Mouse (Mus musculus) small intestine, adult 2 months (tissue): ENCODE measurements around the gene Insm1. TPM values are rescaled to one million over a fixed set of nuclear protein-coding genes. Genes with fewer than 3 reads are reported as not detected.

ENCODE experiments used
- H3K27ac ChIP-seq: fragments of 200-500 bp; 2 replicates; pipeline ENCODE4 v1.5.1; 2012; ENCODE audit warnings: low read depth, low read length, control low read depth, inconsistent platforms; ENCODE audit not compliant: insufficient read depth
- H3K27me3 ChIP-seq: fragments of 200-500 bp; 2 replicates; pipeline ENCODE4 v1.6.1; 2012; ENCODE audit warnings: mild to moderate bottlenecking, moderate library complexity, low read length, inconsistent platforms; ENCODE audit not compliant: control insufficient read depth, insufficient read depth
- H3K36me3 ChIP-seq: fragments of 200-500 bp; 2 replicates; pipeline ENCODE4 v1.6.1; 2012; ENCODE audit warnings: mild to moderate bottlenecking, low read length, control low read depth, inconsistent platforms; ENCODE audit not compliant: control insufficient read depth, insufficient read depth
- H3K4me1 ChIP-seq: fragments of 200-500 bp; 2 replicates; pipeline ENCODE4 v1.6.1; 2012; ENCODE audit warnings: low read length, inconsistent platforms, mixed read lengths; ENCODE audit not compliant: control insufficient read depth, insufficient read depth, insufficient read length
- H3K4me3 ChIP-seq: fragments of 200-500 bp; 2 replicates; pipeline ENCODE4 v1.5.1; 2012; ENCODE audit warnings: low read depth, mild to moderate bottlenecking, control low read depth, inconsistent platforms, low read length, moderate library complexity
- CTCF ChIP-seq: fragments of 200-500 bp; IDR thresholded peaks from 2 replicates; pipeline ENCODE4 v1.5.1; 2012; ENCODE audit warnings: low read depth, mild to moderate bottlenecking, control low read depth, inconsistent platforms, low read length, moderate library complexity, mixed read lengths; ENCODE audit not compliant: insufficient replicate concordance, insufficient read length; ENCODE audit errors: extremely low read depth
- POLR2A ChIP-seq: fragments of 200-500 bp; IDR thresholded peaks from 2 replicates; pipeline ENCODE4 v1.6.1; 2012; ENCODE audit warnings: low read depth, mild to moderate bottlenecking, control low read depth, inconsistent platforms, low read length, moderate library complexity
- WGBS: fragments of 180-500 bp; shearing (Covaris S2); methylation state at CpG from one replicate; pipeline ENCODE4 v1.1.7; 2018; 5-methylcytosine and 5-hydroxymethylcytosine counted together
- polyA plus RNA-seq: library from polyadenylated mRNA; depleted of rRNA; stranded (reverse); fragments of >200 nt; gene quantifications from 2 replicates; pipeline ENCODE4 v1.2.3, GENCODE M21; 2012; rRNA removed

Insm1 gene
- polyA plus RNA-seq: 3.1 and 5.9 TPM in 2 replicates

DNA sequence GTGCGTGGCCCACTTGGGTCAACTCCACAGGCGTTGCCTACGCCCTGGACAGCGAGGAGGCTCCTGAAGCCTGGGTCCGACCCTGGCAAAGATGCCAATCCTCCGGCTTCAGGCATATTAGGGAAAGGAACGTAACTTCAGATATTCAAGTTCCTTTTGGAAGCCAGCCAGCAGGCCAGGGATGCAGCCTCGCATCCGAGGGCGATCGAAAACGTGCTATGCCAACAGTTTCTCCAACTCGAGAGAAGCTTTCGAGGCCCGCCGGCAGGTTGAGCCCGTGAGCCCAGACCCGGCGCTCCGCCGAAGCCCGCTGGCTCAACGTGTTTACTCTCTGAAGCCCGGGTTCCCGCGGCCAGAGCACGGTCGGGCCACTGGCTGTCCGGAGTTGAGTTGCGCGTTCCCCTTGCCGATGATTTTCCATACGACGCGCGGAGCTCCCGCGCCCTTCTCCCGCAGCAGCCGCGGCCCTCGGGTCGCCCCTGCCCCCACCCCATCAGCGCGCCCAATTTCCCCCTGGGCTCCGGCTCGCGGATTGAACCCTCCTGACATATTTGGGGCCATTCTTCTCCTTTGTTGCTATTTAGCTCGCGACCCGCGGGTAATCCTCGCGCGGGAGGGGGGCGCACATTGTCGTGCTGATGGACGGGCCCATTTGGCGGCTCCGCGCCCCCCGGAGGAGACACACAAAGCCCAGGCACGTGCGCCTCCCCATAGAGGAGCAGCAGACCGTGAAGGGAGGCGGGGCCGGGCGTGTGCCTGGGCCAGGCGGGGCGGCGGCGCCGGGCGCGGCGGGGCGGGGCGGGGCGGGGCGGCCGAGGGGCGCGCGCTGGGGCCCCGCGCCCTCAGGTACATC is at the start of gene Insm1:
Gene Insm1 (plus strand): TSS at position 846 of the 853 bp plus-strand sequence.
- H3K27me3 ChIP-seq: peaks cover 74% of the 10 kb centered on the region
- 2% methylated on average over 85 of the region's 86 CpGs for WGBS

DNA sequence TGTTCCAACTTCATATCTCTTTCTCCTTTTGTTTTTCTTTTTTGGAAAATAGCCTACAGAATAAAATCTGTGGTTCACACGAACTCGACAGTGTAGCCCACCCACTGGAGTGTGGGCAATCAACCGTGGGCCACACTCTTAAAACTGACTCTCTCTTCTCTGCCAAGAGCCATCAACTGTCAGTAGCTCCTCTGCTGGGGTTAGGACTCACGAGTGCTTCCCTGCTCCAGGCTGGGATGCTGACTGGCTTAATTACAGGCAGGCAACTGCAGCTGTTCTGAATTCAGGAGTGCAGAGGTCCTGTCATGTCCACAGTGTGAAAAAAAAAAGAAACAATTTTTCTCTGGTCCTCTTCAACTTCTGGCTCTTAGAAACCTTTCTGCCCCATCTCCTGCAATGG is 49.6 kb upstream of the Insm1 start:
- Histone ChIP-seq H3K27me3 (no peaks in the 10 kb centered on the region), H3K4me1 (no peaks in the 10 kb centered on the region), H3K4me3 (no peak overlapping the region), H3K36me3 (no peaks in the 10 kb centered on the region), H3K27ac (no peak overlapping the region)
- 53% methylated on average over 4 of the region's 4 CpGs for WGBS
- no peak for TF ChIP-seq POLR2A
- no peak for TF ChIP-seq CTCF

More for the DNA sequence above, at the start of gene Insm1:
- H3K4me1 ChIP-seq: peaks cover 15% of the 10 kb centered on the region
- no peaks in the 10 kb centered on the region for H3K36me3 ChIP-seq
- no peak for TF ChIP-seq POLR2A
- TF ChIP-seq CTCF: no peak
- H3K27ac ChIP-seq: no peak within 1 kb of the TSS
- peak within 1 kb of the TSS; percentile 60 for H3K4me3 ChIP-seq

DNA sequence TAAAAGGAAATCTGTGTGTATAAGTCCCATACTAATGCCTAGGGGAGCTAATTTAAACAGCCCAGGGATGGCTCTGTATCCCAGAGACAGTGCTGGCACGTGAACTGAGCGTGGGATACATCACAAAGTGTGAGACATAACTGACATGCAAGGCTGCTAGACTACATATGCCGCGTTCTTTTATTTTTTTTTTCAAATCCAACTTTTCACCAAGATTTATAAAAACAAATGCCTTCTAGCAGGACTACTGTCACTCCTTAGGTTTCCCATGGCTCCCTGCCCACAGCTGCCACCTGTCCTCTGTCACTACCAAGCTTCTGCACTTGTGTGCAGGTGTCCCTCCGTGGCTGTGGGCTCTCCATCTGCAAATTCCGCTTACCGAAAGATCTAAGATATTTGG is 47.5 kb upstream of the Insm1 start:
- H3K4me3 ChIP-seq: no peak overlapping the region
- TF ChIP-seq CTCF: no peak
- TF ChIP-seq POLR2A: no peak
- H3K36me3 ChIP-seq: no peaks in the 10 kb centered on the region
- H3K27me3 ChIP-seq: no peaks in the 10 kb centered on the region
- WGBS: 84% methylated on average over 7 of the region's 7 CpGs
- H3K27ac ChIP-seq: no peak overlapping the region
- no peaks in the 10 kb centered on the region for H3K4me1 ChIP-seq

DNA sequence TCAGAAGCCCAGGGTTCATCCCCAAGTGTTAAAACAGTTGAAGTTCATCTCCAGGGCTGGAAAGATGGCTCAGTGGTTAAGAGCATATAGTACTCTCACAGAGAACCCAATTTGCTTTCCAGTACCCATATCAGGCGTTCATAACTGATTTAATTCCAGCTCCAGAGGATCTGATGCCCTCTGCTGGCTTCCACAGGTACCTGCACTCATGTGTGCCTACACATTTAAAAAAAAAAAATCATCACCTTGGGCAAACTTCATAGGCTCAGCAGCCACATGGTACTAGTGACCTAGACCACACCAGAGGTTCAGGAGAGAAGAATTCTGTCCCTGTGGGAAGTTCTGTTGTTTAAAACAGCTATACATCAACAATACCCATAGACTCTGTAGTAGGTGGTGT is 43.0 kb upstream of the Insm1 start:
- Histone ChIP-seq H3K27ac (no peak overlapping the region), H3K27me3 (no peaks in the 10 kb centered on the region), H3K4me1 (no peaks in the 10 kb centered on the region), H3K36me3 (no peaks in the 10 kb centered on the region), H3K4me3 (no peak overlapping the region)
- TF ChIP-seq CTCF (no peak), POLR2A (no peak)
- 67% methylated on average over 1 of the region's 1 CpGs for WGBS

DNA sequence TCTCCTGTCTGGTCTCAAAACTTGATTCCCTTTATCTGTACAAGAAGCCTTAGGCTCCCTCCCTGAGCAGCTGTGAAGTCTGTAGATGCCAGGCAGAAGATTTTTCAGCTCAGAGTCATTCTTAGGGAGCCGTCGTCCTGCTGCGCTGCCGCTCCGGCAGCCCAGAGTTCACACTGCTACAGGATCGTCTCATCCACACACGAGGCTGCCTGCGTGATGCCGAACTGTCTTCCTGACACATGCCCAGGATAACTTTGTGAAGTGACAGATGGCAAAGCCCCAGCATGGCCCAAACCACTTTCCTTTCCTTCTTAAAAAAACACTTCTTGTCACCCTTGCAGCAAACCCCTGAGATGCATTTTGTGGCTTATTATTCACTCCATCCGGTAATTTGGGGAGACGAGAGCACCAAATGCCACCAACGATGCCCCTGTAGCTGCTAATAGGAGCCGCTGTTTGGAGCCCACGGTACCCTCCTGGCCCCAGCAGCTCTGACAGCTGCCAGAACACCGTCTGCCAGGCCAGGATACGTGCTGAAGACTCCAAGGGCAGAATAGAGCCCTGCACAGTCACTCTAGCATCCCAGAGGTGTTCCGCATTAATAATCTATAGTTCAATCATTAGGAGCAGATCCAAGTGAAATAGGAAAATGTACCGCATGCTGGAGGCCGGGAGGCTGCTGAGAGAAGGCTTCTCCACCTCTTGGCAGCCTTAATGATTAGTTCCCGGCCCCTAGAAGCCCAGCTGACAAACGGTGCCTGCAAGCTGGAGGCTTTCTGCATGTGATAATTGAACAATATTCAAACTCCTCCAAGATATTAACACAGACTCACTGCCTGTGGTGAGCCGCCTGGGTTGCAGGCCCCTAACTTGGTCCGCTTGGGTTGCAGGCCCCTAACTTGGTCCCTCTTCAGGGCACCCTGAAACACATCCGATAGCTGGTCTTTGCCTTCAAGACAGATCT is 37.6 kb upstream of the Insm1 start:
- WGBS: 83% methylated on average over 24 of the region's 24 CpGs
- Histone ChIP-seq H3K27me3 (no peaks in the 10 kb centered on the region), H3K4me1 (no peaks in the 10 kb centered on the region), H3K4me3 (no peak overlapping the region), H3K36me3 (no peaks in the 10 kb centered on the region), H3K27ac (no peak overlapping the region)
- no peak for TF ChIP-seq POLR2A
- no peak for TF ChIP-seq CTCF

DNA sequence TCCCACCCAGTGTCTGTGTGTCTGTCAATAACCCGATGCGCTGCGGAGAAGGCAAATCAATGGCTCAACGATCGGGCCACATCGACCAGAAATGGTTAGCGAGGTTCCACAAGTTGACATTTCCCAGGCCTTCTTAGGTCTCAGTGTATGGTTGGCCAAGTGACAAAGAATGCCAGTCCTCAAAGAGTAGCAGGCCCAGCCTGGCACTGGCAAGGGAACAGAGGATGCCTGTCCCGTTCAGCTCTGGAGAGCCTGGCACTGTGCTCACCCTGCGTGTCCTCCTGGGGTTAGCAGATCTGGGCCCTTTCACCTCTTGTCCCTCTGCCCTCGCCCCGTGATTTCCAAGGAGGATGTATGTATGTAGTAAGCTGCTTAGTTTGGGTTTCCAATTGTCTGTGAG is 25.6 kb upstream of the Insm1 start:
- Histone ChIP-seq H3K27ac (no peak overlapping the region), H3K27me3 (no peaks in the 10 kb centered on the region), H3K36me3 (no peaks in the 10 kb centered on the region), H3K4me3 (no peak overlapping the region), H3K4me1 (no peaks in the 10 kb centered on the region)
- 81% methylated on average over 11 of the region's 11 CpGs for WGBS
- TF ChIP-seq POLR2A: no peak
- no peak for TF ChIP-seq CTCF

DNA sequence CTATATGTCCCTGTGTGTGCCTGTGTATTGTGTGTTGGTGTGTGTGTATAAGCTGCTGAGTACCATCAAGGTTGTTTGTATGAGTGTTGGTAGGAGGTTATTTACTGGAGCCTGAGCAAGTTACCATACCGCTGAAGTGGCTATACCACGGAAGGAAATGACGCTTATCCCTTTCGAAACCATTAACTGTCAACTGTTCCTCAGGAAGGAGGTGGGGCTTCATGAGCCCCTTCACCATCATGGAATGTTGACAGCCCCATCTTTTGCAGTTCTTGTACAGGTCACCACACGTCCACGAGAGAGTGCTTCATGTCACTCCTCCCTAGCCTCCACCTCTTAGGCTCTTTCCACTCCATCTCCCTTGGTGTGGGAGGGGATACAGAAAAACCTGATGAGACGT is 23.8 kb upstream of the Insm1 start:
- no peak overlapping the region for H3K27ac ChIP-seq
- H3K4me3 ChIP-seq: no peak overlapping the region
- no peaks in the 10 kb centered on the region for H3K4me1 ChIP-seq
- WGBS: 52% methylated on average over 7 of the region's 7 CpGs
- no peaks in the 10 kb centered on the region for H3K27me3 ChIP-seq
- no peak for TF ChIP-seq CTCF
- no peak for TF ChIP-seq POLR2A
- H3K36me3 ChIP-seq: no peaks in the 10 kb centered on the region
